Mouse (Mus musculus): Measurements from ENCODE around the gene Arhgdib.

DNA sequence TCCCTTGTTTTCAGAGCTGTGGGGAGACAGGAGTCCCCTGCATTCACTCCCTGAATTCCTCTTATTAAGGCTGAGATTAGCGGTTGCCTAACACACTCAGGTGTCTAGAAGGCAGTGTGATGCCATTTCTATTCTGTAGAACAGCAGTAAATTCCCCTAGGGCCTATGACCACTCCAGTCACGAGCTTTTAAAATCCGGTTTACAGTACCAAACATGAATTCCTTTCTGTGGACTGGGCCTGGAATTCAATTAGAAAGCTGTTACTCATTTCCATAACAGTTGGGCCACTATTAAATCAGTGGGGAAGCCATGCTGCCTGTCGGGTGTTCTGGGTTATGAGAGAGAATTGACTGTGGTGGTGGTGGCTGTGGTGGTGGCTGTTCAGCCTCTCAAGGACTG lies 6.0 kb upstream of the Arhgdib start:
- TF ChIP-seq CTCF (IDR thresholded peaks at IDR 0.05; ENCODE audit: insufficient read depth, low read depth, low read length) (no peak), POLR2A (IDR thresholded peaks at IDR 0.05; ENCODE audit: insufficient read depth, low read depth, low read length) (no peak)

Measured in olfactory bulb, adult 2 months (tissue).